Mouse (Mus musculus): ENCODE measurements around the gene Eif3c.

The Eif3c gene

GRCm38 (mm10) chr7:126496475-126496874 lies 69.7 kb downstream of the Eif3c start:
- DNase-seq (ENCODE audit: low read depth in 1 of 2, low spot score in 2 of 2) = no peak
